Mouse (Mus musculus): ENCODE results near the gene Ccdc110.
A peak's percentile ranks its signal among the peaks of the same experiment; 100 is the strongest.

Ccdc110 gene

DNA sequence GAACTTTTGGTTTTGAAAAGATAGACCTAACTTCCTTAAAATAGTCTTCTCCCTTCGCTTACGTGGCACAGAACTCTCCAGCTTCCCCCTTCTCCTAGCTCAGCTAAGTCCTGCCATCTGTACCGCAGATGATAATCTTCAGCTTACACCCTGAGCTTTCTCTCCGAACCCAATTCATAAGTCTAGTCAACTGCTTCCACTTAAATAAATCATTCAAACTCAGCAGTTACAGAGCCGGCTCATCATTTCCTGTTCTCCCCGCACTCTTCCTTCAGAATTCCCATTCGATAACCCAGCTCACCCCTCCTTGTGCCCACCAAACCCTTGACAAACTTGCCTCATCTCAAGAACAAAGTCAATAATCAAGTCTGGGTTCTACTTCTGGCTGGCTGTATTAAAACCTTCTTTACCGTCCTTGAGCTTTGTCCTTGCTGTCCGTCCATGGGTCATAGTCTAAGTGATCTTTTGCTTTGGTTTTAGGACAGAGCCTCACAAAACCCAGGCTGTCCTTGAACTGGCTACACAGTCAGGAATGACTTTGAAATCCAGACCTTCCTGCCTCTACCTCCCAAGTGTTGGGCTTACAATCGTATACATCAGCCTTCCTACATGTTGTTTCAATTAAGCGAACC, 41.5 kb downstream of the Ccdc110 start:
- DNase-seq (ENCODE audit: low read depth, low spot score): peak; percentile 19

DNA sequence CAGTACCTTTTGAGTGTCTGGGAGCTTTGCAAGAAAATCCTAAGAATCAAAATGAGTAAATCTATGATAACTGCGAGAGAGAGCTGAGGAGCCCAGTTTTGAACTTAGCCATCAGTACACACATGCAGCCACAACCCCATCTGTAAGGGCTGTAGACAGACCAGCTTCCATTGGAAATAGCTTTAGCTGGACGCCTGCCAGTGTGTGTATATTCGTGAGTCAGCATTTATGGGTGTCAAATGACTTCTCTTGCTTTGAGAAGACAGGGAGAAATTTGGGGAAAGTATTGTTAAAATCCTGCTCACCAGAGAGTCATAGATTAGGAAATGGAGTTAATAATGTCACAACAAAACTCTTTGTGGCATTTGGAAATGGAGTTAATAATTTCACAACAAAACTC, 52.2 kb downstream of the Ccdc110 start:
- peak; percentile 80 for DNase-seq (ENCODE audit: low read depth, low spot score)

- DNase-seq (ENCODE audit: low read depth, low spot score): no peak
Measured at GRCm38 (mm10) chr8:45988189-45988588, 53.8 kb downstream of the Ccdc110 start.

DNA sequence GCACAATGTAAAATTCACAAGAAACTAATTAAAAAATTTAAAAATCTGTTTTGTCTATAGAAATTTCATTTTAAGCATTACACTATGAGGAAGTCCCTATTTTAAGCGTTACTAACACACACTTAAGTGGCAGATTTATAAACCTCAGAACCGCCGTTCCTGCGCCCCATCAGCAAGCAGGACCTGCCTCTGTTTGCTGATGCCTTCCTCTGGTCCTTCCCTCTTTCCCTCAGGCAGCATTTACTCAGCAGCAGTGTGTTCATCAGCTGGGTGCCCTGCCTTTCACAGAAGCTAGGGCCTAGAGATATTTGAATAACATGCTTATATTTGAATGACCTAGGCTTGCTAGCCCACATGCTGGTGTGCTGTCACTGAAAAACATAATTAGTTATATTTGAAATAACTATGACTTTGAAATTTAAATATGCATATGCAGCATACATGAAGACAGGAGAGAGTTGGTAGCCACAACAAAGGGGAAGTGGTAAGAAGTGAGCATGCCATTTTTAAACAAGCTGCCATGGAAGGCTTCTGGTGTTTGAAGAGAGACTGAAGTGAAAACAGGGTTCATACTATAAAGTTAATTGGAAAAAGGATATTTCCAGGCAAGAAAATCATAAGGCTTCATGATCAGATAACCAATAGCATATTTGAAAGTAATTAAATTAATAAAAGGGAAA, 56.4 kb downstream of the Ccdc110 start:
- DNase-seq (ENCODE audit: low read depth, low spot score): no peak
